Mouse (Mus musculus): ENCODE results near the gene Cherp. TPM values are rescaled to one million over a fixed set of nuclear protein-coding genes. Genes with fewer than 3 reads are reported as not detected.

Cherp gene
- total RNA-seq (2021), result 10 to 100 TPM; 72.7 to 74.0 TPM
- long read RNA-seq, experiment 1, transcript Cherp-207 (18 exons, 3,646 nt), result major isoform, 53 of 100 reads
- long read RNA-seq, experiment 1, transcript Cherp-201 (18 exons, 3,713 nt), result minor isoform, 5 of 100 reads
- long read RNA-seq, experiment 1, partial matches to known transcripts, result 18 of 100 reads
- long read RNA-seq, experiment 1, other reads (novel, unspliced or antisense), result 24 of 100 reads
- long read RNA-seq, experiment 2, transcript Cherp-207 (18 exons, 3,646 nt), result major isoform, 45 of 80 reads
- long read RNA-seq, experiment 2, partial matches to known transcripts, result 12 of 80 reads
- long read RNA-seq, experiment 2, other reads (novel, unspliced or antisense), result 20 of 80 reads

DNA sequence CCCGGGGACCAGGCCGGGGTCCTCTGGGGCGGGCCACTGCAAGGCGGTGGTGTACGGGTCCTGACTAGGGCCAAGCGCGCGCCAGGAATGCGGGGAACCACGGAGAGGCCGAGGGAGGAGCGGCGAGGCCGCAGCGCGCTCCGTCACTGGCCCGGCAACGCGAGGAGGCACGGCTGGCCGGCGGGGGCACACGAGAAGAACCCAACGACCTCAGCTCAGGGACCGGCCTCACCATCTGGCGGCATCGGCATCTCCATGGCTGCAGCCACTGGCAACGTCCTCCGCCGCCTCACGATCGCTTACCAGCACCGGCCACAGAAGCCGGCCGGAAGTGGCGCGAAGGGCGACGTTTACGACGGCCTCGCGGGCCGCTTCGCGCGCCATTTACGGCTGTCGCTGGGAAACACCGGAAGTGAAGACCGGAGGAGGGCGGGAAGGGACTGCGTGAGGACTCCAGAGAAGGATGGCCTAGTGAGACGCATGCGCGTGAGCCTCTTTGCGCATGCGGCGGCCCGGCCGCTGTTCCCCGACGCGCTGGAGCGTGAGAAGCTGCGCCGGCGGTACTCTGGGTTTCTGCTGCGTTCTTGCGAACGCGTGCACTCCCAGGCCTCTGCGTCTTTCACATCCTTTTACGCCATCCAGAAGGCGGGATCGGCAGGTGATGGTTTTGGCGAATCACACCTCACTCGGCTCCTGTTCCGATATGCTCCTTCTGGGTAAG lies at the start of gene Cherp:
Gene Cherp, minus strand, starts transcription at position 401 of the 721 bp plus-strand sequence.
- no peak for TF ChIP-seq CTCF (IDR thresholded peaks at IDR 0.05)
- intact Hi-C loops (cut with DNase I), result loop anchor here (2.0 kb wide), 1 partner anchor 54 kb away; the partner anchor contains the start of gene Eps15l1
- Histone ChIP-seq H3K27ac (peak within 1 kb of the TSS; percentile 97), H3K4me3 (peak within 1 kb of the TSS; percentile 82)
- peak; percentile 98 for DNase-seq (ENCODE audit: extremely low spot score in 1 of 2, low spot score in 2 of 2)

GRCm38 (mm10) chr8:72521888-72522287 lies 46.9 kb upstream of the Cherp start:
- intact Hi-C loops (cut with DNase I), result no loop called here
- no peak for TF ChIP-seq CTCF (IDR thresholded peaks at IDR 0.05)
- no peak for DNase-seq (ENCODE audit: extremely low spot score in 1 of 2, low spot score in 2 of 2)
- Histone ChIP-seq H3K27ac (no peak overlapping the region), H3K4me3 (no peak overlapping the region)

- intact Hi-C loops (cut with DNase I), result no loop called here
- DNase-seq (ENCODE audit: extremely low spot score in 1 of 2, low spot score in 2 of 2), result no peak
- Histone ChIP-seq H3K27ac (no peak overlapping the region), H3K4me3 (no peak overlapping the region)
- TF ChIP-seq CTCF (IDR thresholded peaks at IDR 0.05), result no peak
Observed at GRCm38 (mm10) chr8:72517421-72517988, 42.5 kb upstream of the Cherp start.

GRCm38 (mm10) chr8:72513158-72513557 lies 38.1 kb upstream of the Cherp start:
- H3K27ac ChIP-seq, result no peak overlapping the region
- TF ChIP-seq CTCF (IDR thresholded peaks at IDR 0.05), result no peak
- H3K4me3 ChIP-seq, result no peak overlapping the region
- intact Hi-C loops (cut with DNase I), result no loop called here
- no peak for DNase-seq (ENCODE audit: extremely low spot score in 1 of 2, low spot score in 2 of 2)

DNA sequence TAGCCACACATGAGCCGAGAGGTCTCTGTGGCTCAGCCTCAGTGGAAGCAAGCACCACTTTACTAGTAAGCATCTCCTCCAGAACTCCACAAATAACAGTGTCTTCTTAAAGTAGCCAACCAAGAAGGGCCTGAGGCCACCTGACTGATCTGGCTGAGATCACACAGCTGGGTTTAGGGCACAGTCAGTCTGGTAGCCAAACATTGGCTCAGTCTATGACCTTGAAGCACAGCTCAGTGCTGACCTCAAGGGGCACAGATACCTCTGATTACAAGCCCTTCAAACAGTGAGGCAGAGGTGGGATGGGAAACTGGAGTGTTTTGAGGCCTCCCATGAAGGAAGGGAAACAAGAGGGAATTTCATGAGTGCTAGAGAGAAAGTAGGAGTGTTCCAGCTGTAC lies 37.6 kb upstream of the Cherp start:
- H3K27ac ChIP-seq, result no peak overlapping the region

GRCm38 (mm10) chr8:72507505-72507904 lies 32.5 kb upstream of the Cherp start:
- DNase-seq (ENCODE audit: extremely low spot score in 1 of 2, low spot score in 2 of 2), result no peak
- intact Hi-C loops (cut with DNase I), result no loop called here
- no peak for TF ChIP-seq CTCF (IDR thresholded peaks at IDR 0.05)
- H3K27ac ChIP-seq, result no peak overlapping the region
- no peak overlapping the region for H3K4me3 ChIP-seq

More for the DNA sequence above, 37.6 kb upstream of the Cherp start:
- no peak for TF ChIP-seq CTCF (IDR thresholded peaks at IDR 0.05)
- no peak overlapping the region for H3K4me3 ChIP-seq
- no peak for DNase-seq (ENCODE audit: extremely low spot score in 1 of 2, low spot score in 2 of 2)
- intact Hi-C loops (cut with DNase I), result no loop called here

- no peak; the same call in 1 of the 2 replicates for TF ChIP-seq CTCF (IDR thresholded peaks at IDR 0.05)
- Histone ChIP-seq H3K4me3 (no peak overlapping the region), H3K27ac (no peak overlapping the region)
- intact Hi-C loops (cut with DNase I), result no loop called here
- DNase-seq (ENCODE audit: extremely low spot score in 1 of 2, low spot score in 2 of 2), result no peak
Observed at GRCm38 (mm10) chr8:72504637-72505314, 29.8 kb upstream of the Cherp start.

DNA sequence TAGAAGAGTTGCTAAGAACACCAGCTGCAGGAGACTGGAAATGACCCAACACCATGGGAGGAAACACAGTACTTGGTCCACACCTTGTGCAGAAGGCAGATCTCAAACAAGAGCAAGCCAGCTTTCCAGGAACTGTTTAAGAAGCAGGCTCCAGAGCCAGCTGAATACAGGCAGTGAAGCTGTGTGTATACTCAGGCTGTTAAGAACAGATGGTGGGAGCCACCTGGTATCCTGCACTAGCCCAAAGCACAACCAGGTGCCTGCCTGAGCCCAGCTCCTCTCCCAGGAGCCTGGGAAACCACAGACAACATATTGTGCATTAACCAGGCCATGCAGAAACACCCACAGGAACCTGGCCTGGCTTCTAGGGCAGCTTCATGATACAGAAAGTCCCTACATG lies 29.1 kb upstream of the Cherp start:
- Histone ChIP-seq H3K4me3 (no peak overlapping the region), H3K27ac (no peak overlapping the region)
- intact Hi-C loops (cut with DNase I), result no loop called here
- no peak for TF ChIP-seq CTCF (IDR thresholded peaks at IDR 0.05)
- DNase-seq (ENCODE audit: extremely low spot score in 1 of 2, low spot score in 2 of 2), result no peak

DNA sequence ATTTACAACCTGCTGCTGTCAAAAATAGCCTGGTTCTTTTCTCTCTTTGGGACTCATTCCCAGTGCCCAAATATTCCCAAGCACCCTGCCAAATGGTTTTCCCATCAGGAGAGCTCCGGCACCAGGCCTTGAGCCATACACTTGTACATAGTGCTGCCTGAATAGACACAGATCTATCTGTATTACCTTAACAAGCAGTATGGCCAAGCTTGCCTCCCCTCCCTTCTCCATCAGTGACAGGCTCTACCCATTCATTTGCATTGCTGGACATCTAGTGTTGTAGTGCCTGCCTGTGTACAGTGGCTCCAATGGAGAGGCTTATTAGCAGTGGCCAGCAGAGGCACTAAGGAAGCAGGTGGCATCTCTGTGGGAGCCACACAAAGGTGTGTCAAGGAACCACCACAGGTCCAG lies 25.5 kb upstream of the Cherp start:
- DNase-seq (ENCODE audit: extremely low spot score in 1 of 2, low spot score in 2 of 2), result no peak
- Histone ChIP-seq H3K27ac (no peak overlapping the region), H3K4me3 (no peak overlapping the region)
- intact Hi-C loops (cut with DNase I), result no loop called here
- TF ChIP-seq CTCF (IDR thresholded peaks at IDR 0.05), result no peak

- Histone ChIP-seq H3K27ac (no peak overlapping the region), H3K4me3 (no peak overlapping the region)
- DNase-seq (ENCODE audit: extremely low spot score in 1 of 2, low spot score in 2 of 2), result no peak
- TF ChIP-seq CTCF (IDR thresholded peaks at IDR 0.05), result no peak
- intact Hi-C loops (cut with DNase I), result no loop called here
Observed at GRCm38 (mm10) chr8:72499521-72500284, 24.7 kb upstream of the Cherp start.

- no peak for DNase-seq (ENCODE audit: extremely low spot score in 1 of 2, low spot score in 2 of 2)
- TF ChIP-seq CTCF (IDR thresholded peaks at IDR 0.05), result no peak
- intact Hi-C loops (cut with DNase I), result no loop called here
- H3K4me3 ChIP-seq, result no peak overlapping the region
- H3K27ac ChIP-seq, result no peak overlapping the region
Observed at GRCm38 (mm10) chr8:72498527-72498926, 23.5 kb upstream of the Cherp start.
